Mouse (Mus musculus) liver, postnatal 0 days (tissue): ENCODE measurements around the gene Spsb1. TPM values are rescaled to one million over a fixed set of nuclear protein-coding genes. Genes with fewer than 3 reads are reported as not detected.

ENCODE experiments used
- ATAC-seq: fragments of 200-750 bp; cut with Nextera tagmentation; 2 replicates; pipeline ENCODE4 v1.8.0; 2017; ENCODE audit warnings: mild to moderate bottlenecking, moderate library complexity
- DNase-seq: peaks from one replicate; pipeline ENCODE4 v3.0.0-alpha.2; 2016
- H3K27ac ChIP-seq: fragments of 300-500 bp; sonication (generic); 2 replicates; pipeline ENCODE4 v1.5.1; 2014; ENCODE audit warnings: antibody characterized with exemption, moderate library complexity, mild to moderate bottlenecking, low read depth
- H3K27me3 ChIP-seq: fragments of 300-500 bp; sonication (generic); 2 replicates; pipeline ENCODE4 v1.6.1; 2014; ENCODE audit warnings: low read length, control low read depth, mixed read lengths; ENCODE audit not compliant: insufficient read depth
- H3K36me3 ChIP-seq: fragments of 300-500 bp; sonication (generic); replicated peaks from 2 replicates; pipeline ENCODE4 v1.6.1; 2014; ENCODE audit warnings: mild to moderate bottlenecking, control low read depth, low read length, moderate library complexity, mixed read lengths; ENCODE audit not compliant: insufficient read depth
- H3K4me1 ChIP-seq: fragments of 300-500 bp; sonication (generic); 2 replicates; pipeline ENCODE4 v1.6.1; 2014; ENCODE audit warnings: antibody characterized with exemption, mild to moderate bottlenecking, control low read depth; ENCODE audit not compliant: insufficient read depth
- H3K4me2 ChIP-seq: fragments of 300-500 bp; sonication (generic); 2 replicates; pipeline ENCODE4 v1.6.1; 2014; ENCODE audit warnings: low read depth, mild to moderate bottlenecking, low read length, moderate library complexity, mixed read lengths
- H3K4me3 ChIP-seq: fragments of 300-500 bp; sonication (generic); 2 replicates; pipeline ENCODE4 v1.5.1; 2014; ENCODE audit warnings: low read depth, low read length
- H3K9ac ChIP-seq: fragments of 300-500 bp; sonication (generic); replicated peaks from 2 replicates; pipeline ENCODE4 v1.6.1; 2014; ENCODE audit warnings: mild to moderate bottlenecking, moderate library complexity
- H3K9me3 ChIP-seq: fragments of 300-500 bp; sonication (generic); 2 replicates; pipeline ENCODE4 v1.6.1; 2016; ENCODE audit warnings: mild to moderate bottlenecking, control low read depth, low read length, mixed read lengths
- CTCF ChIP-seq: sonication (generic); IDR thresholded peaks from 2 replicates; pipeline ENCODE4 v1.5.1; 2016; ENCODE audit warnings: antibody characterized with exemption, low read depth
- EP300 ChIP-seq: IDR thresholded peaks from 2 replicates; pipeline ENCODE4 v1.6.1; 2016; ENCODE audit warnings: antibody characterized with exemption, low read depth, mild to moderate bottlenecking
- WGBS: fragments of 180-500 bp; shearing (Covaris S2); extraction: QIAGEN DNeasy Blood & Tissue Kit; methylation state at CpG from one replicate; pipeline ENCODE4 v1.1.7; 2014; ENCODE audit not compliant: insufficient replicate concordance; 5-methylcytosine and 5-hydroxymethylcytosine counted together
- polyA plus RNA-seq: library from polyadenylated mRNA; unstranded; fragments of >200 nt; fragmentation: Nextera tagmentation; extraction: Ambion mirVana; gene quantifications from 2 replicates; pipeline ENCODE4 v1.2.1, GENCODE M21; 2015

The Spsb1 gene
- polyA plus RNA-seq, 1 experiment from 2014 or later, result 1.7 TPM

- TF ChIP-seq CTCF (no peak), EP300 (no peak)
- no peaks in the 10 kb centered on the region for H3K36me3 ChIP-seq
- H3K27ac ChIP-seq, result no peak overlapping the region
- H3K9me3 ChIP-seq, result no peaks in the 10 kb centered on the region
- H3K4me3 ChIP-seq, result no peak overlapping the region
- H3K4me1 ChIP-seq, result no peaks in the 10 kb centered on the region
- no peak overlapping the region for H3K9ac ChIP-seq
- H3K27me3 ChIP-seq, result 0 out of 2 replicates have a peak, but pooled peaks cover 3% of the 10 kb centered on the region
- ATAC-seq (no peak), DNase-seq (no peak)
- WGBS, result 67% methylated on average over 17 of the region's 17 CpGs
- H3K4me2 ChIP-seq, result no peak overlapping the region
These were observed 72.5 kb downstream of the Spsb1 start for GRCm38 (mm10) chr4:149882139-149882916.

GRCm38 (mm10) chr4:149880908-149881307, 73.9 kb downstream of the Spsb1 start:
- TF ChIP-seq CTCF (no peak), EP300 (no peak)
- ATAC-seq, result no peak
- 72% methylated on average over 5 of the region's 5 CpGs for WGBS
- no peak overlapping the region for H3K9ac ChIP-seq
- 0 out of 2 replicates have a peak, but pooled peaks cover 3% of the 10 kb centered on the region for H3K27me3 ChIP-seq
- no peak for DNase-seq
- H3K36me3 ChIP-seq, result no peaks in the 10 kb centered on the region
- no peaks in the 10 kb centered on the region for H3K4me1 ChIP-seq
- no peaks in the 10 kb centered on the region for H3K9me3 ChIP-seq
- H3K27ac ChIP-seq, result no peak overlapping the region
- no peak overlapping the region for H3K4me2 ChIP-seq
- no peak overlapping the region for H3K4me3 ChIP-seq

- ATAC-seq, result no peak
These were observed 74.9 kb downstream of the Spsb1 start for GRCm38 (mm10) chr4:149879980-149880379.

DNA sequence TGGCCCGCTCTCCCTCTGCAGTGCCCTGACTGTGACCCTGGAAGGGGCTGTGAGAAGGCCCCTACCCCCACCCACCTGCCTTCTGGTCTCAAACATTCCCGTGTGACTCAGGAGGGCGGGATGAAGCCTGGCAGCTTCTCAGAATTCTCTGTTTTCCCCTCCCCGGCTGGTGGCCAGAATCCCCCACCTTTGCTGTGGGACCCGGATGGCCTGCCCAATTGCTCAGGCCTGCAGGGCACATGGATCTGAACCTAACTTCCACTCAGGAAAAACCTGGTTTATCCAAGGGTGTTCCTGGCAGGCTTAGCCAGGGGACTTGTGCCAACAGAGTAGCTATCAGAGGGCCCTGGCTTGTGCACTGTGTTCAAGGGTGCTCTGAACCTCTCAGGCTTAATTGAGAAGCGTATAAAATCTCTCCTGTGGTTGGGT, 76.8 kb downstream of the Spsb1 start:
- no peak for DNase-seq
- no peak overlapping the region for H3K9ac ChIP-seq
- ATAC-seq, result no peak
- WGBS, result 65% methylated on average over 6 of the region's 6 CpGs
- no peak overlapping the region for H3K27ac ChIP-seq
- H3K4me1 ChIP-seq, result peaks cover 2% of the 10 kb centered on the region; the same call in 1 of the 2 replicates
- H3K9me3 ChIP-seq, result no peaks in the 10 kb centered on the region
- no peaks in the 10 kb centered on the region for H3K36me3 ChIP-seq
- H3K4me3 ChIP-seq, result no peak overlapping the region
- TF ChIP-seq CTCF (no peak), EP300 (no peak)
- no peak overlapping the region for H3K4me2 ChIP-seq
- H3K27me3 ChIP-seq, result no peaks in the 10 kb centered on the region

More at GRCm38 (mm10) chr4:149879980-149880379, 74.9 kb downstream of the Spsb1 start:
- Histone ChIP-seq H3K4me1 (peaks cover 2% of the 10 kb centered on the region; the same call in 1 of the 2 replicates), H3K36me3 (no peaks in the 10 kb centered on the region), H3K27ac (no peak overlapping the region), H3K9ac (no peak overlapping the region), H3K4me3 (no peak overlapping the region), H3K9me3 (no peaks in the 10 kb centered on the region), H3K27me3 (0 out of 2 replicates have a peak, but pooled peaks cover 3% of the 10 kb centered on the region), H3K4me2 (no peak overlapping the region)
- TF ChIP-seq CTCF, result no peak
- TF ChIP-seq EP300, result no peak
- 32% methylated on average over 11 of the region's 11 CpGs for WGBS
- no peak for DNase-seq

GRCm38 (mm10) chr4:149877202-149877601, 77.6 kb downstream of the Spsb1 start:
- ATAC-seq (no peak), DNase-seq (no peak)
- peaks cover 2% of the 10 kb centered on the region; the same call in 1 of the 2 replicates for H3K4me1 ChIP-seq
- H3K4me3 ChIP-seq, result no peak overlapping the region
- H3K9me3 ChIP-seq, result no peaks in the 10 kb centered on the region
- TF ChIP-seq EP300, result no peak
- no peak for TF ChIP-seq CTCF
- no peak overlapping the region for H3K4me2 ChIP-seq
- H3K36me3 ChIP-seq, result no peaks in the 10 kb centered on the region
- no peak overlapping the region for H3K9ac ChIP-seq
- WGBS, result 43% methylated on average over 3 of the region's 3 CpGs
- no peak overlapping the region for H3K27ac ChIP-seq
- no peaks in the 10 kb centered on the region for H3K27me3 ChIP-seq

- ATAC-seq (no peak), DNase-seq (no peak)
- no peak for TF ChIP-seq EP300
- no peak for TF ChIP-seq CTCF
- Histone ChIP-seq H3K9me3 (no peaks in the 10 kb centered on the region), H3K4me2 (no peak overlapping the region), H3K36me3 (no peaks in the 10 kb centered on the region), H3K9ac (no peak overlapping the region), H3K4me3 (no peak overlapping the region), H3K27ac (no peak overlapping the region), H3K27me3 (no peaks in the 10 kb centered on the region), H3K4me1 (peaks cover 2% of the 10 kb centered on the region; the same call in 1 of the 2 replicates)
- 65% methylated on average over 6 of the region's 6 CpGs for WGBS
These were observed 78.1 kb downstream of the Spsb1 start for GRCm38 (mm10) chr4:149876761-149877160.
